Comparison of ENCODE assay signal across 8 mouse cellular contexts in genomic region chr6:135444661-135445060, GRCm38 (mm10).
DNase-seq lines count a peak whose midpoint lies in the region; ATAC-seq and TF ChIP-seq lines count a peak whose summit lies in the region.

No protein-coding gene starts in this region.

- intact Hi-C loops in left cerebral cortex, adult 2 months (cut with DNase I) = loop anchor here (2.0 to 10.0 kb wide), 6 partner anchors 82 to 910 kb away; partner anchors contain the start of gene Grin2b

- peak overlapping the region; percentile 89 for H3K27ac ChIP-seq in left cerebral cortex, adult 2 months

- peak; percentile 90 for ATAC-seq in common myeloid progenitor, adult 5-6 weeks (replicated peaks; ENCODE audit: low read depth, poor library complexity, severe bottlenecking)

- H3K4me1 ChIP-seq in megakaryocyte, embryonic 14.5 days = peaks cover 40% of the 10 kb centered on the region

- peak; percentile 99 for TF ChIP-seq CTCF in left cerebral cortex, adult 2 months (IDR thresholded peaks at IDR 0.05)

- peaks cover 5% of the 10 kb centered on the region; the same call in 1 of the 2 replicates for H3K9me3 ChIP-seq in megakaryocyte, embryonic 14.5 days

- H3K36me3 ChIP-seq in megakaryocyte, embryonic 14.5 days (replicated peaks; ENCODE audit: low read length) = peaks cover 3% of the 10 kb centered on the region

- peak; percentile 88 for DNase-seq in ZHBTc4 (ENCODE audit: low read depth, low spot score)
- peak; percentile 60 to 68 for DNase-seq in gastrocnemius, adult 8-10 months (ENCODE audit: low spot score in 2 of 2)
- DNase-seq in hindlimb bud, embryonic 11.5 days (ENCODE audit: extremely low spot score, low read depth, low spot score) = peak; percentile 41
- DNase-seq in left cerebral cortex, adult 2 months (ENCODE audit: extremely low spot score in 1 of 2, low spot score in 2 of 2) = peak; percentile 86 to 95
- DNase-seq in right cerebral cortex, postnatal 14 days = peak; percentile 98
- DNase-seq in urinary bladder, postnatal 36 days (ENCODE audit: low spot score in 2 of 2) = peak; percentile 77 to 87

- peak overlapping the region; percentile 26; the same call in 1 of the 2 replicates for H3K4me3 ChIP-seq in left cerebral cortex, adult 2 months
- peak overlapping the region; percentile 72 for H3K4me3 ChIP-seq in megakaryocyte, embryonic 14.5 days (replicated peaks)

- H3K27me3 ChIP-seq in megakaryocyte, embryonic 14.5 days (replicated peaks) = peaks cover 5% of the 10 kb centered on the region

Comparison
In these comparisons a context has a peak if more than half of its experiments do, and no peak if none do; other contexts are left out.
1. Peak in every context shown above with its lines: DNase-seq, ATAC-seq, H3K4me3 ChIP-seq and H3K27ac ChIP-seq.
2. DNase-seq: peak in every context shown above with its lines; median percentile 98 in right cerebral cortex, postnatal 14 days; 90 in left cerebral cortex, adult 2 months; 88 in ZHBTc4; 82 in urinary bladder, postnatal 36 days; 64 in gastrocnemius, adult 8-10 months; 41 in hindlimb bud, embryonic 11.5 days.